Mouse (Mus musculus): ENCODE data around the gene Ncln.

The Ncln gene

GRCm38 (mm10) chr10:81510246-81510810 lies 14.1 kb upstream of the Ncln start:
- DNase-seq: no peak

- no peak for DNase-seq
These were observed 11.7 kb upstream of the Ncln start for GRCm38 (mm10) chr10:81507691-81508489.

GRCm38 (mm10) chr10:81507095-81507494 lies 10.9 kb upstream of the Ncln start:
- DNase-seq: no peak

- no peak for DNase-seq
These were observed 8.9 kb upstream of the Ncln start for GRCm38 (mm10) chr10:81505016-81505664.

- peak; percentile 91 for DNase-seq
These were observed 6.5 kb upstream of the Ncln start for GRCm38 (mm10) chr10:81502658-81503057.

GRCm38 (mm10) chr10:81501863-81502262 lies 5.7 kb upstream of the Ncln start:
- DNase-seq: no peak

GRCm38 (mm10) chr10:81500032-81500431 lies 3.8 kb upstream of the Ncln start, which contains the start of gene S1pr4:
S1pr4 (minus strand) TSS chr10:81500132.
- no peak for DNase-seq

- DNase-seq: peak; percentile 80
These were observed 3.2 kb upstream of the Ncln start for GRCm38 (mm10) chr10:81499250-81499901.

- no peak for DNase-seq
These were observed 2.4 kb upstream of the Ncln start for GRCm38 (mm10) chr10:81498316-81499249.

- no peak for DNase-seq
These were observed 1.4 kb upstream of the Ncln start for GRCm38 (mm10) chr10:81497401-81498270.

- DNase-seq: no peak
These were observed 777 bp upstream of the Ncln start for GRCm38 (mm10) chr10:81496969-81497368.

GRCm38 (mm10) chr10:81495616-81496263 lies 452 bp downstream of the Ncln start:
- DNase-seq: no peak

GRCm38 (mm10) chr10:81495151-81495550 lies 1.0 kb downstream of the Ncln start:
- no peak for DNase-seq

- DNase-seq: no peak
These were observed 1.7 kb downstream of the Ncln start for GRCm38 (mm10) chr10:81494260-81495041.

GRCm38 (mm10) chr10:81493601-81494220 lies 2.5 kb downstream of the Ncln start:
- no peak for DNase-seq

GRCm38 (mm10) chr10:81492606-81493240 lies 3.5 kb downstream of the Ncln start:
- DNase-seq: no peak

- no peak for DNase-seq
These were observed 5.2 kb downstream of the Ncln start for GRCm38 (mm10) chr10:81491018-81491417.

- DNase-seq: no peak
These were observed 6.3 kb downstream of the Ncln start for GRCm38 (mm10) chr10:81489941-81490340.

- no peak for DNase-seq
These were observed 8.1 kb downstream of the Ncln start for GRCm38 (mm10) chr10:81488081-81488480.

Measured in lung, postnatal 10 days (tissue).